Mouse (Mus musculus) brain, adult 2 months (tissue): Measurements from ENCODE around the gene Cpt1b.

Experiments used
- DNase-seq: peaks from one replicate; pipeline ENCODE4 v3.0.0; 2011; ENCODE audit warnings: low read depth, low spot score

The Cpt1b gene

GRCm38 (mm10) chr15:89425711-89426121 is at the start of gene Cpt1b:
Cpt1b (minus strand) TSS chr15:89425863.
- DNase-seq = no peak

DNA sequence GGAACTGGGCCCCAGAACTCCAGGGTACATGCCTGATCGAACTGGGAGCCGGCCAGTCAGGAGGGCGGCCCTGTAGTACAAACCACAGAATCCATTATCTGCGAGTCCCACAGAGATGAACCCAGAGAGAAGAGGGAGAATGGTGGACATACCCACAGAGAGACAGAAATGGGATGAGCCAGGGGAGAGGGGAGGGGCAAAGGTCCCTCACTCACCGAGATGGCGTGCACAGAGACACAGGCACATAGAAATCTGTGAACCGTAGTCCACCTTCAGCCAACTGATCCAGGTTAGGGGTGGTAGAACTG is 49.6 kb upstream of the Cpt1b start:
- DNase-seq = no peak

DNA sequence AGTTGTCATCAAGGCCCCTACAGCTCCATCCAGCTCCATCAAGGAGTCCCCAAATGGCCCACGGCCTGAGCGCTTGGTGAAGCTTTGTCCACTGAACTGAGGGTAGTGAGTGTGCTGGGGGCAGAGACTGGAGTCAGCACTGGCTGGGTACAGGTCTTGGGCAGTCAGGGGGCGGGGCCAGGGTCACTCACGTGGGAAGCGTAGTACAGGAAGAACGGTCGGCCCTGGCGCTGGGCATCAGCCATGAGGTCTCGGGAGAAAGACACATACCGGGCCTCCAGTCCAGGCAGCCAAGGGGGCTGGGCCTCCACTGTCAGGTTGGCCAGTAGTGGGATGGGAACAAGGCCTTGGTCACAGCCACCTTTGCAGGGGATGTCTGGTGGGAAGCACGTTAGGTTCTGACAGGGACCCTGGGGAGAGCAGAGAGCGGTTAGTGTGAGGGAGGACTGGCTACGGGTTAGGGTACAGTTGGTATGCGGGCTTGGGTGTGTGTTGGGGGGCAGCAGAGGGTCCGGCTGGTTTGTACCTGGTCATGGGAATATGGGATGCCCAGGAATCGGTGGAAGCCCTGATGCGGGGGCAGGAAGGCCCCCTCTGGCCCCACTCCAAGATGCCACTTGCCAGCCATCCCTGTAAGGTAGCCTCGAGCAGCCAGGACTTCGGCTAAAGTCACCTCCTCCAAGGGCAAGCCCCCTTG is 49.1 kb upstream of the Cpt1b start:
- DNase-seq = no peak

- DNase-seq = no peak
Observed at GRCm38 (mm10) chr15:89473921-89474320, 48.3 kb upstream of the Cpt1b start.

GRCm38 (mm10) chr15:89473370-89473769 is 47.7 kb upstream of the Cpt1b start:
- no peak for DNase-seq

- DNase-seq = no peak
Observed at GRCm38 (mm10) chr15:89471476-89471875, 45.8 kb upstream of the Cpt1b start.

DNA sequence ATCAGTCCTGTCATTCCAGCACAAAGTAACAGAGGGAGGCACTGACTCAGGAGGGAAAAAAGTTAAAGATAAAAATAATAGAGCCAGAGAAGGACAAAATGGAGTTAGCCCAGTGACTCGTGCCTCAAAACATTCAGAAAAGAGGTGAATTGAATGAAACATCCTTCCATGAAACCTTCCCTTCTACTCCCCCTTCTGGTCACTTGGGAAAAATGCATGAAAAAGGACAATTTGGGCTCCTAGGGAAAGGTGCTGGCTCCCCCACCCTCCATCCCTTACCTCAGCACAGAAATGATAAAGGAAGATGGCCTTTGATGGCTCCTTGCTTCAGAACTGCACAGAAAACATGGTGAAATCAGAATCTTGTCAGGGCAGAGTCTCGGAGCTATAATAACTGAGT is 42.9 kb upstream of the Cpt1b start:
- peak; percentile 72 for DNase-seq

- peak; percentile 63 for DNase-seq
Observed at GRCm38 (mm10) chr15:89465052-89465451, 39.4 kb upstream of the Cpt1b start.

DNA sequence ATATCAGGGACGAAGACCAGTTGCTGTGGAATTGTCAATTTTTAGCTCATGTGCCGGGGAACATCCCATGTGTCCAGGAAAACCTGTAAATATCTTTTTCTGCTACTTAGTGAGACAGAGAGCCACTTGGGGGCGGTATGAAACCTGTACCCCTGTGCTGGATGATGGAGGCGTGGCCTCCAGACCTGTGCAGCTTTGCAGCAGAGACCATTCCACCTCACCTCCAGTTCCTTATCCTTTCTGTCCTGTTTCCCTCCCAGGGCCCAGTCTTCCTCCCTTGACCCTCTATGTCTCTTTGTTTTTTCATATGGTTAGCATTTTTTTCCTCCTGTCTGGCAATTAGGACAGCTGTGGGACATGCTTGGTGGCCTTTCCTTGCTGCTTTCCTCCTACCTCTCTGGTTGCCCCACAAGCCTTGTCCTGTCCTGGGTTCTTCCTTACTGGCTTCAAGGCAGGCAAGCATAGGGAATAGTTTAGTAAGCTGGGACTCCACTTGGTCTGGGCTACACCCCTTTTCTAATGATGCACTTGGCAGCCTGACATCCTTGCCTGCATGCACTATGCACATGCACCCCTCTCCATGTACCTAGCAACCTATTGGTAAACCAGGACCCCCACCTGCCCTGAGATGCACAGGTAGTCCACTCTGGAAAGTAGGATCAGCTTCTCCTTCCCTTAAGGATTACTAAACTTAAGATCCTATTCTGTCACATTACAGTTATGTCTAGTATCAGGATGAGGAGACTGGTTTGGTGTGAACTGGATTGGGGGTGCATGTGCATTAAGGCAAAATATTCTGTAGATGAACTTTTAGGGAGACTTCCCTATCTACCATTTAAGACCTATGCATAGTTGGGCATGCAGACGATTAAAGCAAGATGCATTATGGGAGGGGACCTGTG is 37.9 kb upstream of the Cpt1b start:
- DNase-seq = peak; percentile 58

GRCm38 (mm10) chr15:89462176-89462575 is 36.5 kb upstream of the Cpt1b start:
- no peak for DNase-seq

- DNase-seq = no peak
Observed at GRCm38 (mm10) chr15:89461321-89461720, 35.7 kb upstream of the Cpt1b start.

DNA sequence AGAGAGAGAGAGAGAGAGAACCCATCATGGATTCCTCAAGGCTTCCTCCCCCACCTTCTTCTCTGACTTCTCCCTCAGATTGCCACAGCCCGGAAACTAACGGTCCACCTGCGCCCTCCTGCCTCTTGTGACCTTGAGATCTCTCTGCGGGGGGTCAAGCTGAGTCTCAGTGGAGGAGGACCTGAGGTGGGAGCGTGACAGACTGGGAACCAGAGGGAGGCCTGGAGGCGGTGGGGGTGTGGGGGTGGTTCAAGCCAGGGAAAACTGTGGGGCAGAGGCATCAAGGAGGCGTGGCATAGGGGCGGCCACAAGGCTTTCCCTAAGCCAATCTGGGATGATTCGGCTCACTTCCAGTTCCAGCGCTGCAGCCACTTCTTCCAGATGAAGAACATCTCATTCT is 34.6 kb upstream of the Cpt1b start:
- DNase-seq = peak; percentile 55

DNA sequence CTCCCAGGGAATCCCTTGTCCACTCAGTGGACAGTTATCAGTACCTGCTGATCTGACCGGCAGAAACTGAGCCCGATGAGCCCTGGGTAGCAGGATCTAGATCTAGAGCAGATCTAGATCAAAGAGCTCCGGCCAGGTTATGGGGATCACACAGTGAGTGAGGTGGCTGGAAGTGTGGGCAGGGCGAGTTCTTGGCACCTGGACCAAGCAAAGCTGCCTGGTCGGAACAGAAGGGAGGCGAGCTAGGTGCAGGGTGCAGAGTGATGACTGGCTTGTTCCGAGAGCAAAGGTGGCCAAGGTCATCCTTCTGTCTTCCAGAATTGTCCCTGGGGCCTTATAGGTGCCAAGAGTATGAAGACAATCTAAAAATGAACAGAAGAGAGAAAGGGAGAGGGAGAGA is 34.2 kb upstream of the Cpt1b start:
- DNase-seq = peak; percentile 57

DNA sequence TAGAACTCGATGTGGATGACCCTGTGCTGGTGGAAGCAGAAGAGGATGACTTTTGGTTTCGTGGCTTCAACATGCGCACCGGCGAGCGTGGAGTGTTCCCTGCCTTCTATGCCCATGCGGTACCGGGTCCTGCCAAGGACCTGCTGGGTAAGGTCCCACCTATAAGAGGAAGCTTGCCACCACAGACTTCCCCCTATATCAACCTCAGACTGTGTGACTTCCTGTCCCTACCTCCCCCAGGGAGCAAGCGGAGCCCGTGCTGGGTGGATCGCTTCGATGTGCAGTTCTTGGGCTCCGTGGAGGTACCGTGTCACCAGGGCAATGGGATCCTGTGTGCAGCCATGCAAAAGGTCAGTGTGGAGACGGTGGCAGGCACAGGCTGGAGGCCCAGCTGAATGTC is 33.3 kb upstream of the Cpt1b start:
- DNase-seq = no peak

DNA sequence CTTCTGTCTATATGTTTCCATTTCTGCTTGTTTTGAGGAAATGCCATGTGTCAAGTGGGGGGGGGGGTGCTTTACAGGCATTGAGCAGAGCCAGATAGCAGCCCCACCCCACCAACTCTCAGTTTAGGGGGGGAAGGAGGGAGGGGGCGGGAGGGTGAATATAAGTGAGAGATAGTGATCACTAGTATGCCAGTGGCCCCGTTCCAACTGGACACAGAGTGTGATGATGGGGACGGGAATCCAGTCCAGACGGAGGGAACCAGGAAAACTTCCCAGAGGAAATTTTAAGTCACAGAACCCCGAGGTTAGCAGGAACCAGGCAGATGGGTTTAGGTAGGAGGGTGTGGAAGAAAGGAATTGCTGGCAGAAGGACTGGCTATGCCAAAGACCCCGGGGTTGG is 30.0 kb upstream of the Cpt1b start:
- peak; percentile 48 for DNase-seq

GRCm38 (mm10) chr15:89454857-89455256 is 29.2 kb upstream of the Cpt1b start:
- no peak for DNase-seq

- DNase-seq = peak; percentile 85
Observed at GRCm38 (mm10) chr15:89453865-89454478, 28.3 kb upstream of the Cpt1b start, which contains the start of gene Mapk8ip2. Mapk8ip2 (plus strand) TSS chr15:89453913.

DNA sequence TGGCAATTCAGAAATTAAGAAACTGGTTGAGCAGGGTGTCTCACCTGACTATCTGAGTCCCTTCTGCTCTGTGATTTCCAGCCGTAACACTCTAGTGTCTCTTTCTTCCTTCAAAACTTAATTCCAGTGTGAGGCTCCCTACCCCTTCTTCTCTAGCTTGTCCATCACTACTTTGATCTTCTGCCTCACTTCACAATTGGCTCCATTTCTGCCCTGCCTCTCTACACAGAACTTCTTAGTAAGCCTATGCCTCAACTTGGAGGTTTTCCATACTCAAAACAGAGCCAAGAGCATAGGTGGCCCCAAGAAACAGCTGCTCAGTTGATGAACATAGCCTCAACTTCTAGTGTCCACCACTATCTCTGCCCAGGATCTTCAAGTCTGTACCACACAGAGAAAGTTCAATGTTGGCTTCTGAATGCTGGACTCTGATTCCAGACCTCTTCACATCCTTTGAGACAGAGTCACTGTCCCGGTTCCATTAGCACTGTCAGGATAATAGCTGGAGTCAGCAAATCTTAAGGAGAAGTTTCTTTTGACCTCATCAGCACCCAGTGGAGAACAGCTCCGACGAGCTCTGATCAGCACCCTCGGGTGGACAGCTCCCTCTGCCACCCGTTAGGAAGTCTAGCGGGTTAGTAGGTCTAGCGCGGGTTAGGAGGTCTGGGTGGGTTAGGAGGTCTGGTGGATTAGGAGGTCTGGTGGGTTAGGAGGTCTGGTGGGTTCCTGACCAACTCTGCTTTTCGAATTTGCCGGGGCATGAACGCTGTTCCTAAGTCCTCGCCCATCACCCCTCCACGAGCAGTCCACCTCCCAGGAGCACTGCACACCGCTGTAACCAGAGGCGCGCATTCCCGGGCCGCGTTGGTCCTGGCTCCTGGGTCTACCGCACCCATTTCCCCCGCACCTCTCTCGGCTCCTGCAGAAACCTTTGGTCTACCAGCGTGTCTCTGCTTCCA is 27.5 kb upstream of the Cpt1b start:
- no peak for DNase-seq

GRCm38 (mm10) chr15:89442486-89443070 is 16.9 kb upstream of the Cpt1b start:
- peak; percentile 82 for DNase-seq

DNA sequence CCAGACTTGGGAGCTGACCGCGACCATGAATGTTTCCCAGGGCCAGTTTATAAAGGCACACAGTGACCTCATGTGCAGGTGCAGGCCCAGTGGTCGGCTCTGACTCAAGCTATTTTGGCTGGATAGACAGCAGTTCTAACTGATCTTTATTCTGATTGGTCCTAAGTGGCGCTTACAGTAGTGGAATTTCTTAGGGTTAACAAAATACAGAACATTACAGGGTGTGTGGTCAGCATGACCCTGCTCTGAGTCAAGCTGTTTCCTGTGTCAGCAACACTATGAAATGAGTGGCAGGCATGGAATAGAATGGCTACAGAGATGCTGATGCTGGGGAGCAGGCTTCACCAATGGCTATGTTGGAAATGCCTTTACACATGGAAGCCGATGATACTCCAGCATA is 10.2 kb upstream of the Cpt1b start:
- no peak for DNase-seq

DNA sequence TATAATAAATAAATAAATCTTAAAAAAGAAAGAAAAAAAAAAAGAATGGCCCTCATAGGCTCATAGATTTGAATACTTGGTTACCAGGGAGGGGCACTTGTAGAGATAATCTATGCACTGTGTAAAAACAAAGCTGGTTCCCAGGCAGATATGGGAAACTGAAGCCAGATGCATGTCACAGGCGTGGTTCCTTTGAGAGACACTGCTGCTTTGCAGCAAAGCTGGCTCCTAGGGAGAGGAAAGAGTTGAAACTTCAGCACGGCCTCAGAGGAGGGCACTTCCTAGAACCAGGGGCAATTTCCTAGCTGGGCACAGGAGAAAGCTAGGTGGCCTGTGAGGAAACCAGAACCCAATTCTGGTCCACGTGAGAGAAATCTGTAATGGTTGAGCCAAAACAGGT is 8.5 kb upstream of the Cpt1b start:
- no peak for DNase-seq
